Mouse (Mus musculus): ENCODE measurements around the gene Rab1b. TPM values are rescaled to one million over a fixed set of nuclear protein-coding genes. Genes with fewer than 3 reads are reported as not detected.
A peak's percentile ranks its signal among the peaks of the same experiment; 100 is the strongest.
"Not testable (repeated sequence)": the region's sequence is repeated elsewhere in the genome, so short reads cannot be mapped to it uniquely, and the experiment has no call there.

Rab1b gene
- polyA plus RNA-seq, 1 experiment = 123 TPM

DNA sequence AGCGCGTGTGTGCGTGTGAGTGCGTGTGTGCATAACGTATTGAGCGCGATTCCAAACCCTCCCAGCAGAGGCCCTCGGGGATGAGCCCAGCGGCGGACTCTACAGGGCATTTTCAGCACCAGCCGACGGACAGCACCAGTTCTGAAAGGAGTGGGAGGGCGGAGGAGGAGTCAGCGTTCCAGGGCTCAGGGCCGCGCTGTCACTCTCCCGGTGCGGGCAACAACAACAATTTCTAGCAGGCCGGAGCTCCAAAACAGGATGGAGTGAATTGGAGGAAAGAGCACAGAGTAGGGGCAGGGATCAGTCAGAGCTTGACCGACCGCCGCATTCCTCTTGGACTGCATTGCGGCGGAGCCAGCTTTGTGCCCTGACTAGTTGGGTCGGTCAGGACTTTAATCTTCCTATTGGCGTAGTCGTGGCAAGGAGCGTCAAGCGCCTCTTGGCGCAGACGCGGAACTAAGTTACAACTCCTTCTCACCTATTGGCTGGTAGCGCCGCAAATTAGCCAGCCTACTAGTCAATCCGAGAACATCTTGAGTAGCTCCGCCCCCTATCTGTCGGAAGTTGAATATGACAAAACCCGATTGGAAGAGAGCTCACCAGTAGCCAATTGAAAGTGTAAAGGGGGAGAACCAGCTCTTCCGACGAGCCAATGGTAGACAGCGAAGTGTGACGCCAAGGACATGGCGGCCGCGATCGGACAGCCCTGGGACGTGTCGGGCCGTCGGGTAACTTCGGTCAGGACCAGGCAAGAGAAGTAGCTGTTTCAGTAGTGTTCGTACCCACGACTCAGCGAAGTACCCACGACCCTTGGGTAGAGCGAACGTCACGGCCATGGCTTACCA lies 18.8 kb downstream of the Rab1b start, which contains the start of gene Yif1a:
TSS of gene Yif1a (plus strand) at position 655 of the 845 bp plus-strand sequence.
- H3K4me3 ChIP-seq (ENCODE audit: insufficient read depth, low read length) = peak within 1 kb of the TSS; percentile 83
- H3K4me1 ChIP-seq (ENCODE audit: control insufficient read depth, insufficient read depth, low read length) = no peaks in the 10 kb centered on the region
- TF ChIP-seq CTCF (IDR thresholded peaks at IDR 0.05; ENCODE audit: borderline replicate concordance, insufficient read depth, low read length) (peak; percentile 47; the same call in 1 of the 2 replicates), POLR2A (IDR thresholded peaks at IDR 0.05; ENCODE audit: low read depth, low read length) (peak; percentile 95)
- H3K27ac ChIP-seq (ENCODE audit: insufficient read depth, low read length) = peak within 1 kb of the TSS; percentile 72

DNA sequence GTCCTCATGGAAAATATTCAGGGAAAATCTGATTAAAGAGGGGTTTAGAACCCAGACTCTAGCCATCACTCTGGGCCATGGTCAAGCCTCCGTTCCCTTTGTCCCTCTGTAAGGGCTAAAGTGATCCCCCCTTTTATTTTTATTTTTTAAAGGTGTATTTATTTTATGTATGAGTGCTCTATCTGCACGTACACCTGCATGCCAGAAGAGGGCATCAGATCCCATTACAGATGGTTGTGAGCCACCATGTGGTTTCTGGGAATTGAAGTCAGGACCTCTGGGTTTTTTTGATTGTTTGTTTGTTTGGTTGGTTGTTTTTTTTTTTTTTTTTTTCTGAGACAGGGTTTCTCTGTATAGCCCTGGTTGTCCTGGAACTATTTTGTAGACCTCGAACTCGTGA lies 20.3 kb downstream of the Rab1b start:
- H3K4me3 ChIP-seq (ENCODE audit: insufficient read depth, low read length); H3K27ac ChIP-seq (ENCODE audit: insufficient read depth, low read length); H3K4me1 ChIP-seq (ENCODE audit: control insufficient read depth, insufficient read depth, low read length): not testable (repeated sequence)

GRCm38 (mm10) chr19:5085145-5085863 lies 21.6 kb downstream of the Rab1b start, which contains the start of gene Tmem151a:
TSS of gene Tmem151a (minus strand) at chr19:5085531.
- Histone ChIP-seq H3K4me1 (ENCODE audit: control insufficient read depth, insufficient read depth, low read length) (no peaks in the 10 kb centered on the region), H3K4me3 (ENCODE audit: insufficient read depth, low read length) (peak within 1 kb of the TSS; percentile 34), H3K27ac (ENCODE audit: insufficient read depth, low read length) (no peak within 1 kb of the TSS)
- TF ChIP-seq POLR2A (IDR thresholded peaks at IDR 0.05; ENCODE audit: low read depth, low read length) (no peak), CTCF (IDR thresholded peaks at IDR 0.05; ENCODE audit: borderline replicate concordance, insufficient read depth, low read length) (no peak)

- H3K4me3 ChIP-seq (ENCODE audit: insufficient read depth, low read length) = peak overlapping the region; percentile 34
- no peak overlapping the region for H3K27ac ChIP-seq (ENCODE audit: insufficient read depth, low read length)
- no peaks in the 10 kb centered on the region for H3K4me1 ChIP-seq (ENCODE audit: control insufficient read depth, insufficient read depth, low read length)
- TF ChIP-seq POLR2A (IDR thresholded peaks at IDR 0.05; ENCODE audit: low read depth, low read length) = no peak
- TF ChIP-seq CTCF (IDR thresholded peaks at IDR 0.05; ENCODE audit: borderline replicate concordance, insufficient read depth, low read length) = no peak
Observed at GRCm38 (mm10) chr19:5084834-5085144, 22.1 kb downstream of the Rab1b start.

DNA sequence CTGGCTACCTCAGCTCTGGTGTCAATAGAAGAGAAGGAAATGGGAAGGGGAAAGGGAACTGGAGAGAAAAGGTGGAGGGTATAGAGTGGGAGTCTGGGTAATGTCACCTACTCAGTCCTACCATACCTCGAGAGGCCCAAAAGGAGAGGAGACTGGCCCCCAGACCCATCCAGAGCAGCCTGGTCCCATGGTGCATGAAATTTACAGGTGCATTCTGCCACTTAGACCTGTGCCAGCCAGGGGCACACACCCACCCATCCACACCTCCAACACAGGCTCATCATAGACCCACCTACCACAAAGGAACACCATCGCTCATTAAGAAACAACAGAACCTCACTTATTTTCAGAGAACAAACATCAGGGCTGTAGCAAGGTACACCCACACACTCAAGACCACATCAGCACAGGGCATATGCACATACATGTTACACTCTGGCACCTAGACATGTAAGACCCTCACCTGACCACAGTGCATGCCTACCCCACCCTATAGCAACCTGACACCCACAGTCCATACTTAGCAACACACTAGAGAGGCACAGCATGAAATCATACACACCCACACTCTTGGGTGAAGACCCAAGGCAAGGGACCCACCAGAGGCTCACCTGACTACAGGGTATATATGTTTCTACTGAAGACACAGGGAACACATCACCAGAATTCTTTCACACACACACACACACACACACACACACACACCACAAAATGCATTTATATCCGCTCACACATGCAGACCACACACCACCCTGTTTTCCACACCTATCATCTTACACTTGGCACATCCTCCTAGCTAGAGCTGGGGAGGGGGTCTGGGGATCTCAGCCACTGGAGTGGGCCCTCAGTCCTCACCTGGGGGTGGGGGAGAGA lies 22.7 kb downstream of the Rab1b start:
- H3K27ac ChIP-seq (ENCODE audit: insufficient read depth, low read length) = no peak overlapping the region
- H3K4me3 ChIP-seq (ENCODE audit: insufficient read depth, low read length) = no peak overlapping the region
- no peak for TF ChIP-seq CTCF (IDR thresholded peaks at IDR 0.05; ENCODE audit: borderline replicate concordance, insufficient read depth, low read length)
- TF ChIP-seq POLR2A (IDR thresholded peaks at IDR 0.05; ENCODE audit: low read depth, low read length) = no peak
- no peaks in the 10 kb centered on the region for H3K4me1 ChIP-seq (ENCODE audit: control insufficient read depth, insufficient read depth, low read length)

GRCm38 (mm10) chr19:5082596-5082995 lies 24.3 kb downstream of the Rab1b start:
- Histone ChIP-seq H3K27ac (ENCODE audit: insufficient read depth, low read length) (no peak overlapping the region), H3K4me3 (ENCODE audit: insufficient read depth, low read length) (no peak overlapping the region), H3K4me1 (ENCODE audit: control insufficient read depth, insufficient read depth, low read length) (no peaks in the 10 kb centered on the region)
- no peak for TF ChIP-seq POLR2A (IDR thresholded peaks at IDR 0.05; ENCODE audit: low read depth, low read length)
- TF ChIP-seq CTCF (IDR thresholded peaks at IDR 0.05; ENCODE audit: borderline replicate concordance, insufficient read depth, low read length) = no peak

DNA sequence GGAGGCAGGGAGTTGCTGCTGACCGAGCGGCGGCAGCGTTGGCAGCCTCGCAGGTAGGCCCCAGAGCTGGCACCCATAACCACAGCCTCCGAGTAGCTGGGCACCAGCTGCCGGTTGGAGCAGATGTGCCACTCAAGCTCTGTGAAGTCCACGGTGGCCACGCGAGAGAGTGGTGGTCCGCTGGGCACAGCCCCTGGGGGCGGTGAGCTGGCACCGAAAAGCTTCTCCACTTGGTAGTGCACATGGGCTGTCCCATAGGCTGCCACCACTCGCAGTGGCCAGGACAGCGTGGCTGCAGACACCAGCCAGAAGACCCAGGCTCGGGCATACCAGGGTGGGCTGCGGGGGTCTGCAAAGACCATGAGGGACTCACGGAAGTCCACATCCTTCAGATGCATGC lies 24.9 kb downstream of the Rab1b start:
- Histone ChIP-seq H3K27ac (ENCODE audit: insufficient read depth, low read length) (no peak overlapping the region), H3K4me3 (ENCODE audit: insufficient read depth, low read length) (no peak overlapping the region), H3K4me1 (ENCODE audit: control insufficient read depth, insufficient read depth, low read length) (no peaks in the 10 kb centered on the region)
- TF ChIP-seq CTCF (IDR thresholded peaks at IDR 0.05; ENCODE audit: borderline replicate concordance, insufficient read depth, low read length) (no peak), POLR2A (IDR thresholded peaks at IDR 0.05; ENCODE audit: low read depth, low read length) (no peak)

DNA sequence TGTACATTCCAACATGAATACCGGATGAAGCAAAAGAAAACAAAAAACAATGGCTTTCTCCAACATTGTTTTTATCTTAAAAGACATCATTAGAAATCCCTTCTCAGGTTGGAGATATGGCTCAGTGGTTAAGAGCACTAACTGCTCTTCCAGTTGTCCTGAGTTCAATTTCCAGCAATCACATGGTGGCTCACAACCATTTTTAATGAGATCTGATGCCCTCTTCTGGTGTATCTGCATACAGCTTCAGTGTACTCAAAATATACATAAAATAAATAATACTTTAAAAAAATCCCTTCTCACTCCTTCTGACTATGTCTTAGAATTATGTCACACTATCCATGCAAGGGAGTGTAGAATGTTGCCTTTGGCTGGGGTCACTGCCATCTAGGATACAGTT lies 27.6 kb downstream of the Rab1b start:
- no peak for TF ChIP-seq POLR2A (IDR thresholded peaks at IDR 0.05; ENCODE audit: low read depth, low read length)
- no peak for TF ChIP-seq CTCF (IDR thresholded peaks at IDR 0.05; ENCODE audit: borderline replicate concordance, insufficient read depth, low read length)
- Histone ChIP-seq H3K4me3 (ENCODE audit: insufficient read depth, low read length) (no peak overlapping the region), H3K27ac (ENCODE audit: insufficient read depth, low read length) (no peak overlapping the region), H3K4me1 (ENCODE audit: control insufficient read depth, insufficient read depth, low read length) (no peaks in the 10 kb centered on the region)

DNA sequence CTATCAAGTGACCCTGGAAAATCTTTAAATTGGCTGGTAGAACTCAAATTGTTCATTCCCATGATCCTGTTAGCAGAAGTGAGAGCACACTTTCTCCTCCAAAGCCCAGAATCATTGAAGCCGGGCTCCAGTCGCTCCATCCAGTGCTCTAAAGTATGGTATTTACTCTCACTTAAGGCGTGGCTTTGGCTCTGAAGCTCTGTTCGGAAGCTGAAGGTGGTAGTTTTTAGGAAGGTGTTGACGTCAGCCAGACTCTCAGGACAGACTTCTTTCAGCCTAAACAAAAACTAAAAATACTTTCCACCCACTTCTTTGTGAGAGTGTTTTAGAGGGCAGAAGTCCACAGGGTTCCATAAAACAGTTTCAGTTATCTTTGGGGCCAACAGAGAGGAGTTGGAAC lies 33.4 kb downstream of the Rab1b start:
- Histone ChIP-seq H3K4me3 (ENCODE audit: insufficient read depth, low read length) (no peak overlapping the region), H3K4me1 (ENCODE audit: control insufficient read depth, insufficient read depth, low read length) (no peaks in the 10 kb centered on the region; the same call in 1 of the 2 replicates), H3K27ac (ENCODE audit: insufficient read depth, low read length) (0 out of 2 replicates have a peak overlapping the region, but pooled peaks have one; percentile 23)
- TF ChIP-seq POLR2A (IDR thresholded peaks at IDR 0.05; ENCODE audit: low read depth, low read length) = no peak
